Mouse (Mus musculus) embryonic facial prominence, embryonic 15.5 days (tissue): Measurements from ENCODE around the gene Spag9. TPM values are rescaled to one million over a fixed set of nuclear protein-coding genes. Genes with fewer than 3 reads are reported as not detected.

Experiments
- ATAC-seq: fragments of 200-750 bp; cut with Nextera tagmentation; 2 replicates; pipeline ENCODE4 v1.8.0; 2017; ENCODE audit warnings: low read depth, moderate TSS enrichment; ENCODE audit not compliant: insufficient number of reproducible peaks, low FRiP score, low TSS enrichment
- H3K27ac ChIP-seq: fragments of 300-500 bp; sonication (generic); replicated peaks from 2 replicates; pipeline ENCODE4 v1.5.1; 2015; ENCODE audit warnings: mild to moderate bottlenecking, inconsistent platforms
- H3K27me3 ChIP-seq: fragments of 300-500 bp; sonication (generic); 2 replicates; pipeline ENCODE4 v1.6.1; 2015; ENCODE audit warnings: inconsistent platforms
- H3K36me3 ChIP-seq: fragments of 300-500 bp; sonication (generic); 2 replicates; pipeline ENCODE4 v1.6.1; 2015; ENCODE audit warnings: mild to moderate bottlenecking, inconsistent platforms
- H3K4me1 ChIP-seq: fragments of 300-500 bp; sonication (generic); 2 replicates; pipeline ENCODE4 v1.6.1; 2015; ENCODE audit warnings: inconsistent platforms
- H3K4me2 ChIP-seq: fragments of 300-500 bp; sonication (generic); replicated peaks from 2 replicates; pipeline ENCODE4 v1.6.1; 2015; ENCODE audit warnings: mild to moderate bottlenecking, inconsistent platforms
- H3K4me3 ChIP-seq: fragments of 300-500 bp; sonication (generic); replicated peaks from 2 replicates; pipeline ENCODE4 v1.5.1; 2015; ENCODE audit warnings: mild to moderate bottlenecking, inconsistent platforms
- H3K9ac ChIP-seq: fragments of 300-500 bp; sonication (generic); 2 replicates; pipeline ENCODE4 v1.6.1; 2015; ENCODE audit warnings: inconsistent platforms
- H3K9me3 ChIP-seq: fragments of 300-500 bp; sonication (generic); replicated peaks from 2 replicates; pipeline ENCODE4 v1.6.1; 2016; ENCODE audit warnings: inconsistent platforms
- WGBS: fragments of 180-500 bp; shearing (Covaris S2); methylation state at CpG from one replicate; pipeline ENCODE4 v1.1.7; 2015; 5-methylcytosine and 5-hydroxymethylcytosine counted together
- polyA plus RNA-seq: library from polyadenylated mRNA; unstranded; fragments of >200 nt; fragmentation: Nextera tagmentation; extraction: Ambion mirVana; gene quantifications from 2 replicates; pipeline ENCODE4 v1.2.1, GENCODE M21; 2015

The Spag9 gene
- polyA plus RNA-seq, 1 experiment from 2014 or later = 43.4 TPM

DNA sequence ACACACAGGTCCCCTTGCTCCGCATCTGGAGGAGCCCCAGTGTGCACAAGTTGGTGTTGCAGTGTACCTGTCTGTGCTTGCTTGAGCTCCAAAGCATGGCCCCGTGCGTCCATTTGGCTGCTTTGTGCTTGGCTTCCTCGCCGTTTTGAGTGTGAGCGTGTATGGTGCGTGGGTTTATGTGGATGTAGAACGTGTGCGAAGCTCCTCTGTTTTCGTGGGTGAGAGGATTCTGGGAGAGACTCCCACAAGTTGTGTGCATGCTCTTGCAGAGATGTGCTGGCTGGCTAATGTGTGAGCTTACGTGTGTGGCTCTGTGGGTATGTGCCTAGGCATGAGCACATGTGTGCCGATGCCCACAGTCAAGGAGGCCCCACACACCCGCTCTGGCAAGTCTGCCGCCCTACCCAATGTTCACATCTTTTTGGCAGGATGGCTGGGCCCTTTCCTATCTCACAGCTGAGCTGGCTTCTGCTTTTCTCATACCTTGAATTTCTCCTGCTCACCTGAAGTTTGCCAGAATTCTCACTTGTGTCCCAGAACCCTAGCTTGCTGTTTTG is 150.2 kb downstream of the Spag9 start:
- Histone ChIP-seq H3K4me3 (no peak overlapping the region), H3K9me3 (no peaks in the 10 kb centered on the region), H3K27me3 (0 out of 2 replicates have a peak, but pooled peaks cover 5% of the 10 kb centered on the region), H3K9ac (no peak overlapping the region), H3K36me3 (no peaks in the 10 kb centered on the region), H3K4me1 (peaks cover 33% of the 10 kb centered on the region), H3K4me2 (no peak overlapping the region), H3K27ac (no peak overlapping the region)
- WGBS = 82% methylated on average over 14 of the region's 14 CpGs
- ATAC-seq = no peak

DNA sequence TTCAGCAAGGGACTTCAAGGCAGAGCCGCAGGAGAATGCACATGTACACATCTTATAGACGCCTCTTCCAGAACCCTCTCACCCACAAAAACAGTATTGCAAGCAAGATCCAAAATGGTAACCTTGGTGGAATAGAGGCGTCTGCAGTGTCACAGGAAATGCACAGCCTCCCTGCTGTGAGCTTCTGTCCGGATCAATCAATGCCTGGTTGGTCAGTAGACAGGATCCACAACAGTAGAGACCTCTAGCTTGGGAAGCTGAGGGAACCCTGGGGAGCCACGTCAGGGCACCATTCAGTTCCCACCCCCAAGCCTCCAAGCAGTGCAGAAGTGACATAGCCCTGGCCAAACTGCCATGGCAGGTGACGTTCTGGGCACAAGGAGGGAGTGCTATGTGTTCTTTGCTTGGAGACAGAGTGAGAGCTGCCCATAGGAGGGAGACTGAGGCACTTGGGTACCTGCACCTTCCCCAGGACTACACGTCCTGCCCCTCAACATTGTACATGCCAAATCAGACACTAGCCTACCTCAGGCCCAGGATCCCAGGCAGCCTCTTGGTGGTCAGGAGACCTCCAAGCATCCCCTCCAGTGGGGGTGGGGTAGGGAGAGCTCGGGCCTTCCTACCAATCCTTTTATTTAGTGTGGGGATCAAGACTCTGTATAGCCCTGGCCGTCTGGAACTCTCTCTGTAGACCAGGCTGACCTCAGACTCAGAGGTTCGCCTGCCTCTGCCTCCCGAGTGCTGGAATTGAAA is 151.0 kb downstream of the Spag9 start:
- ATAC-seq = no peak
- 78% methylated on average over 11 of the region's 11 CpGs for WGBS
- 0 out of 2 replicates have a peak, but pooled peaks cover 5% of the 10 kb centered on the region for H3K27me3 ChIP-seq
- no peak overlapping the region for H3K4me2 ChIP-seq
- H3K4me3 ChIP-seq = no peak overlapping the region
- H3K9ac ChIP-seq = no peak overlapping the region
- H3K9me3 ChIP-seq = no peaks in the 10 kb centered on the region
- H3K27ac ChIP-seq = no peak overlapping the region
- peaks cover 30% of the 10 kb centered on the region for H3K4me1 ChIP-seq
- no peaks in the 10 kb centered on the region for H3K36me3 ChIP-seq

DNA sequence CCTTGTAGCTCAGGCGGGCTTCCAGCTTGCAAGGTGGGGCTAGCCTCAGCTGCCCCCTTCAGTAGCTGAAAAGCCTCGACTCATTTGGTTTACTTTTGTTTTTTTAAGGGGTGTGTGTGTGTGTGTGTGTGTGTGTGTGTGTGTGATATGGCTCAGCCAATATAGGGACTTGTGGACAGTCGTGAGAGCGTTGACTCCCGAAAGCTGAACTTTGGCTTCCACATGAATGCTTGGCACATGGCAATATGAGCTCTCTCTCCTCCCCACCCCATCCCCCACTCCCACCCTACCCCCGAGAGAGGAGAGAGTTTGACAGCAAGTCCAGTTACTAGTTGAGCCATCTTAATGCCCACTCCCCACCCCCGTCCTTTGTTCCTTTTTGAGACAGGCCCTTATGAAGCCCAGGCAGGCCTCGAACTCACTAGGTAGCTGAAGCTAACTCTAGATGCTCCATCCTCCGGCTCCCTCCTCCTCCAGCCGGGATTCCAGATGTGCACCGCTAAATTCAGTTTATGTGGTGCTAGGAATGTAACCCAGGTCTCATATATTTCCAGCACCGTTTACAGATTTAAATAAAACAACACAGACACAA is 152.3 kb downstream of the Spag9 start:
- Histone ChIP-seq H3K27ac (no peak overlapping the region), H3K4me3 (no peak overlapping the region), H3K36me3 (no peaks in the 10 kb centered on the region), H3K9ac (no peak overlapping the region), H3K4me2 (peak overlapping the region; percentile 87), H3K27me3 (0 out of 2 replicates have a peak, but pooled peaks cover 5% of the 10 kb centered on the region), H3K4me1 (peaks cover 30% of the 10 kb centered on the region), H3K9me3 (no peaks in the 10 kb centered on the region)
- no peak for ATAC-seq
- WGBS = 52% methylated on average over 12 of the region's 12 CpGs

DNA sequence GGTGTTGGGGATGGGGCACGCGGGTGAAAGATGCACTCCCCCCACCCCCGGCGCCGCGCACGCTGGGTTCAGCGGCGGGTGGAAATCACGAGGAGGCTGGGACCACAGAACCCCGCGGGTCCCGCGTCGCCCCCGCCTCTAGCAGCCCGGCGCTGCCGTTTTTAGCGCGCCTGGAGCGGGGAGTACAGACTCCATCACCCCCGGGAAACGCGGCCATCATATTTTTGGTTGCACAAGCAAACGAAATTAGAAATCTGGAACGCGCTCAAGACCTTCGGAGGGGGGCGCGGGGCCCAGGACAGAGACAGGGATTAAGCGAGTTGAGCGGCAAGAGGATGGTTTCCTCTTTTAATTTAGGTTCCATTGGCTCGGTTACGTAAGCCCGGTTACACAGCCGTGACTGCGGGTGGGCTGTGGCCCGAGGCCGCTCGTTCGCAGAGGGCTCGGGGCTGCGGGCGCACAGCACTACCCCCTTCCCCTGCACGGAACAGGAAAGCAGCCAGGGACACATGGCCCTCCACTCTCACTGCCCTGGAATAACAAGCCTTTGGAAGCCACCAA is 153.1 kb downstream of the Spag9 start:
- Histone ChIP-seq H3K36me3 (no peaks in the 10 kb centered on the region), H3K27ac (0 out of 2 replicates have a peak overlapping the region, but pooled peaks have one; percentile 14), H3K9ac (peak overlapping the region; percentile 28), H3K9me3 (no peaks in the 10 kb centered on the region), H3K4me2 (peak overlapping the region; percentile 87), H3K4me3 (peak overlapping the region; percentile 49), H3K4me1 (peaks cover 30% of the 10 kb centered on the region), H3K27me3 (0 out of 2 replicates have a peak, but pooled peaks cover 5% of the 10 kb centered on the region)
- WGBS = under 1% methylated on average over 46 of the region's 46 CpGs
- no peak for ATAC-seq

DNA sequence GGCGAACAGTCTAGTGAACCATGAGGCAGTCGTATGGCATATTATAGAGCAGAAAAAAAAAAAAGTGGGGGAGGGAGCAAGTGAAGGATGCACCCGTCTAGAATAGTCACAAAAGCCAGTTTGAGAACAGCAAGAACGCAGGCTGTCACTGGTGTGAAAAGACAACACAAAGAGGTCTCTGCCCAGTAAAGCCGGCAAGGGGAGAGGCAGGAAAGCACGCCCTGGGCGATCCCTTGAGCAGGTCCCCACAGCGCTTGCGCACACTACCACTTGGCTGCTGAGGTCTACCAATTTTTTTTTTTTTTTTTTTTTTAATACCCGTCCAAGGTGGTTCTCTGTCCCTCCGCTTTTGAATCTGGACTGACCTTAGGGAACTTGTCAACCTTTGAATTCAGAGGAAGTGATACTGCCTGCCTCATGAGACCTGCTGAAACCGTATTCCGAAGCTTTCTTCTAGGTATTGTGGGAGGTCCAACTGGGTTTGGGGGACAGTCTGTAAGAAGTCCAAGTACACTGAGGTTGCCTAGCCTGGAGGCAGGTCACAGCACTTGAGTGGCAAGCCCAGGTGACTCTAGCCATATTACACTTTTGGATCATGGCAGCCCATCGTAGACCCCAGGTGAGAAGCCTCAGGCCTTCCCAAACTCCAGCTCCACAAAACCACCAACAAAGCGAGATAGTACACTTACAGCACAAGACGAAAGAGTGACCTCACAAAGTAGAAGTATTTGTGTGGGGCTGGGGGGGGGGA is 153.8 kb downstream of the Spag9 start:
- H3K4me2 ChIP-seq = peak overlapping the region; percentile 87
- H3K9me3 ChIP-seq = no peaks in the 10 kb centered on the region
- H3K36me3 ChIP-seq = no peaks in the 10 kb centered on the region
- 25% methylated on average over 16 of the region's 16 CpGs for WGBS
- H3K4me1 ChIP-seq = peaks cover 30% of the 10 kb centered on the region
- H3K27ac ChIP-seq = no peak overlapping the region
- H3K4me3 ChIP-seq = peak overlapping the region; percentile 49
- no peak for ATAC-seq
- no peak overlapping the region for H3K9ac ChIP-seq
- 0 out of 2 replicates have a peak, but pooled peaks cover 5% of the 10 kb centered on the region for H3K27me3 ChIP-seq

DNA sequence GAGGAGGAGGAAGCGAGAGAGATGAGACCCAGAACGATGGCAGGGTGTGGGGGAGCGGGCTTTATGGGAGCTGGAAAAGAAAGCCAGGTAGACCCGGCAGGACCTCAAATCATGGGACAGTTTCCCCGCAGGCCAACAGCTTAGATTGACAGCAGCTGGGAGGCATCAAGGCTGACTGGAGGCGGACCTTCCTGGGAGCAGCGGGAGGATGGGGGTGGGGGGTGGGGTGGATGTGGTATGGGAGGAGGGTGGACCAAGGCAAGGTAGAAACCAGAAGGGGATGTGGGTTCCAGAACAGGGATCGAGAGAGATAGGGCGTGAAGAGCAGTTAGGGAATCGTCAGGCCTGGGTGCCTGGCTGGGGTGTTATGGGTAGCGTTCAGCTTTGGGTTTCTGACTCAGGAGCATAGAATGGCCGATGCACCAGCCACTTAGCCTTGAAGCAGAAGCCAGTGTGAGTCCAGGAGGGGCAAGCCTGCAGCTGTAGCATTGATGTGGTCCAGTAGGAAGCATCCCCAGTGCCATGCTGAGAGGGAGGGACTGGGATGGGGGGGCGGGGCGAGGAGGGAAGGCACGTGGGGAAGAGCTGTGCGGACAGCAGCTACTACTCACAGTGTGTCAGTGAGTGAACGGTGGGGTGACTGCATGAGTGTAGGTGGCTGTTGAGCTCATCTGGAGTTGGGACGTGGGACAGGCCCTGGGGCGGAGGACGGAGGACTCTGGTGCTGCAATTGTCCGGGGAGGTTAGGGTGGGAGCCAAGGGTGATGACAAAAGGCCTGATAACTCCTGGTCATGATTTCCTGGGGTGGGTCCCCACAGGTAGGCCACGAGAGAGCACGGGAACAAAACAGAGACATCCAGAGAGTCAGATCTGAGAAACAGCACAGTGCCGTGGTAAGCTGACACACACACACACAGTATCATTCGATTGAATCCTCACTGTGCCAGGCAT is 154.9 kb downstream of the Spag9 start:
- Histone ChIP-seq H3K4me1 (peaks cover 21% of the 10 kb centered on the region), H3K27ac (no peak overlapping the region), H3K4me2 (no peak overlapping the region), H3K27me3 (0 out of 2 replicates have a peak, but pooled peaks cover 5% of the 10 kb centered on the region), H3K9me3 (no peaks in the 10 kb centered on the region), H3K9ac (no peak overlapping the region), H3K4me3 (no peak overlapping the region), H3K36me3 (no peaks in the 10 kb centered on the region)
- 37% methylated on average over 25 of the region's 25 CpGs for WGBS
- ATAC-seq = no peak; the same call in 1 of the 2 replicates

DNA sequence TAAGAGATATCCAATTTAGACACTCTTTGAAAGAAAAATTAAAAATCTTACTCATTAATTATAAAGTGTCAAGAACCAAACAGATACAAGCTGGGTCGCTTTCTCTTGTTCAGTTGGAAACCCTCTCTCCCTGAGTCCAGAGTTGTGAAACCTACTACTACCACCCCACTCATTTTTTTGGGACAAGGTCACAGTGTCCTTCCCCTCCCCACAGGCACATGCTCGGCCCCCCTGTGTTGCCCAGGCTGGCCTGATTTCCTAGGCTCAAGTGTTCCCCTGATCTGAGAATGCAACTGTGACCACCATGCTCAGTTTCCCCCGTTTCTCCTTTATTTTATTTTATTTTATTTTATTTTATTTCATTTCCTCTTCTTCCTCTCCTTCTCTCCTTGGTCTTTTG is 158.3 kb downstream of the Spag9 start:
- WGBS = 75% methylated on average over 3 of the region's 3 CpGs
- no peaks in the 10 kb centered on the region for H3K36me3 ChIP-seq
- no peak for ATAC-seq
- no peak overlapping the region for H3K4me2 ChIP-seq
- 0 out of 2 replicates have a peak, but pooled peaks cover 5% of the 10 kb centered on the region for H3K27me3 ChIP-seq
- H3K9me3 ChIP-seq = no peaks in the 10 kb centered on the region
- H3K9ac ChIP-seq = no peak overlapping the region
- no peak overlapping the region for H3K4me3 ChIP-seq
- peaks cover 19% of the 10 kb centered on the region for H3K4me1 ChIP-seq
- H3K27ac ChIP-seq = no peak overlapping the region

DNA sequence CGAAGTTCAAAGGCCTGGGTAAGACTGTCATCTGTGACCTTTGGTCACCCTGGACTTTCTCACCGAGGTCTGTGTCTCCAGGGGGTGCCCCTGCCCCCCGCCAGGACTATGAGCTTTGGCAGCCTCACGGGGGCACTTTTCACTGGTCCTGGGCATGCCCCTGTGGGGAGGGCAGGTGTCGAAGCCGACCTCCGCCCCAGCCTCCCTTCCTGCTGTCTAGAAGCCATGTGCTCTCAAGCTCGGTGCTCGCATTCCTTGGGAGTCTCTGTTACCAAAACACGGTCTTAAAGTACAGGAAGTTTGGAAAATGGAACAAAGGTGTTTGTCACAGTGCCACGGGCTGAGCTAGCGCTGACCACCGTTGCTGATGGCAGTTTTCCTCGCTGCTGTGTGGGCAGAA is 162.6 kb downstream of the Spag9 start:
- Histone ChIP-seq H3K4me2 (no peak overlapping the region), H3K9me3 (no peaks in the 10 kb centered on the region), H3K4me1 (peaks cover 36% of the 10 kb centered on the region), H3K27me3 (no peaks in the 10 kb centered on the region), H3K4me3 (no peak overlapping the region), H3K9ac (no peak overlapping the region), H3K27ac (peak overlapping the region; percentile 79), H3K36me3 (no peaks in the 10 kb centered on the region)
- WGBS = 26% methylated on average over 14 of the region's 14 CpGs
- no peak for ATAC-seq

DNA sequence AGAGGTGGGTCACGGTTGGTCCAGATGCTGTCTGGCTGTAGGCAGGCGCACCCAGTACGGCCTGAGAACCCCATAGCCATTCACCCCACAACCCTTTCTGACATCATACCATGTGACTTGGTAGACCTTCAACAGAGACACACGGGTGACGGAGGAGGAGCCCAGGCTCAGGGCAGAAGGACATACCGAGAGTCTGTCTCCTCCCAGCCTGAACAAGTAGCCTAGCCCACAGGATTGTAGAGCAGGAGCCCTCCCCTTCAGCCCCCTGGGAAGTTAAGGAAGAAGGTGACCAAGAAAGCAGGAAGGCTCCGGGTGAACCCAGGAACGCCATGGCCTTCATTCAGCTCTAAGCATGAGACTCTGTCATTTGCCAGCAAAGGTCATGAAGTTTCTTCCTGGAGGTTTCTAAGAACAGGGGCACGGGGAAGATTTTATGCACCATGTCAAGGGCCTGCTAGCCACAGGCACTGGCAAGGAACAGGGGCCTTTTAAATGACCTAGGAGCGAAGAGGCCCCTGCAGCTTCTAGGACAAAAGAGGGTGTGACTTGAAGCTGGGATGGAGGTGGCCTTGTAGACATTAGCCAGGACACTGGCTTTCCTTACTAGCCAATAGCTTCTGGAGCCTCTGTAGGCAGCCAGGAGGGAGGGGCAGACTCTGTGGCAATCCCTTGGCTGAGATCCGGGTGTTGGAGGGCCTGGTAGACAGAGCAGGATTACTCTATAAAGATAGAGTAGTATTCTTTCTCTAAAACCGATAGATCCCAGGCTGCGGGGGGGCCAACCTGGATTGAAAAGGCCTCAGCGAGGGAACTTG is 163.4 kb downstream of the Spag9 start:
- H3K27ac ChIP-seq = peak overlapping the region; percentile 79
- 57% methylated on average over 14 of the region's 14 CpGs for WGBS
- no peak overlapping the region for H3K9ac ChIP-seq

More for the DNA sequence above, 163.4 kb downstream of the Spag9 start:
- Histone ChIP-seq H3K9me3 (no peaks in the 10 kb centered on the region), H3K4me1 (peaks cover 37% of the 10 kb centered on the region), H3K4me3 (no peak overlapping the region), H3K36me3 (no peaks in the 10 kb centered on the region), H3K27me3 (no peaks in the 10 kb centered on the region), H3K4me2 (no peak overlapping the region)
- no peak for ATAC-seq
